Mouse (Mus musculus): Measurements from ENCODE around the gene Rassf3.

The Rassf3 gene

GRCm38 (mm10) chr10:121365781-121366272, 110.3 kb downstream of the Rassf3 start:
- no peak for DNase-seq (ENCODE audit: low spot score)

- peak; percentile 87 for DNase-seq (ENCODE audit: low spot score)
Measured at GRCm38 (mm10) chr10:121364801-121365564, 111.2 kb downstream of the Rassf3 start, which contains the start of gene Gns. TSS of gene Gns (plus strand) at chr10:121365090.

DNA sequence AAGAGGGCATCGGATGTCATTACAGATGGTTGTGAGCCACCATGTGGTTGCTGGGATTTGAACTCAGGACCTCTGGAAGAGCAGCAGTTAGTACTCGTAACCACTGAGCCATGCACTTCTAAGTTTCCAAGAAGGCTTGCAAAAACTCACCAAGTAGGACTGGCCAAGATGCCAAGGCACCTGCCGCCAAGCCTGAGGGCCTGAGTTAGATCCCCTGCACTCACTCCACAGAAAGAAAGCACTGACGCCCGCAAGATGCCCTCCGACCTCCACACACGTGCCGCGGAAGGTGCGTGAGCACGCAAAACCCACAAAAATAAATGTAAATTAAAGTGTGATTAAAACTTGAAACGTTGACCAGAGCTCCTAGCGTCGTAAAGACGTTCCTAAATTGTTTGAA, 111.8 kb downstream of the Rassf3 start:
- no peak for DNase-seq (ENCODE audit: low spot score)

DNA sequence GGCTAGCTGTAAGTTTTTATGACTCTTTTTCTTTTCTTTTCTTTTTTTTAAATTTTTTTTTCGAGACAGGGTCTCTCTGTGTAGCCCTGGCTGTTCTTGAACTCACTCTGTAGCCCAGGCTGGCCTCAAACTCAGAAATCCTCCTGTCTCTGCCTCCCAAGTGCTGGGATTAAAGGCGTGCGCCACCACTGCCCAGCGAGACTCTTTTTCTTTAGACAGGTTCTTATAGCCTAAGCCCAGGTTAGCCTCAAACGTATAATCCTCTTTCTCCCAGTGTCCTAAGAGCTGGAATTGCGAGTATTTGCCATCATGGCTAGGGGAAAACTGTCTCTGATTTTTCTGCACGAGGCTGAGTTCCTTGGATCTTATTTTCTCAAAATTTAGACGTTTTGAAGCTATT, 112.9 kb downstream of the Rassf3 start:
- DNase-seq (ENCODE audit: low spot score), result no peak

DNA sequence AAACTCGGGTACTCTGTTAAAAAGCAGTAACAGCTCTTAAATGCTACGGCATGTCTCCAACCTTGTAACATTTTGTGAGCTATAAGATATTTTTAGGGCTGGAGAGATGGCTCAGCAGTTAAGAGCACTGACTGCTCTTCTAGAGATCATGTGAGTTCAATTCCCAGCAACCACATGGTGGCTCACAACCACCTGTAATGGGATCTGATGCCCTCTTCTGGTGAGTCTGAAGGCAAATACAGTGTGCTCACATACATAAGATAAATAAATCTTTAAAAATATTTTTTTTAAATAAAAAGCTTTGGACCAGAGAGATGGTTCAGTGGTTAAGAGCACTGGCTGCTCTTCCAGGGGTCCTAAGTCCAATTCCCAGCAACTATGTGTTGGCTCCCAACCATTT, 115.8 kb downstream of the Rassf3 start:
- no peak for DNase-seq (ENCODE audit: low spot score)
